Mouse (Mus musculus): ENCODE measurements around the gene Rangrf. TPM values are rescaled to one million over a fixed set of nuclear protein-coding genes. Genes with fewer than 3 reads are reported as not detected.
"Not testable (repeated sequence)": the region's sequence is repeated elsewhere in the genome, so short reads cannot be mapped to it uniquely, and the experiment has no call there.

The Rangrf gene
- polyA plus RNA-seq, 1 experiment from 2014 or later, result 31.6 TPM

DNA sequence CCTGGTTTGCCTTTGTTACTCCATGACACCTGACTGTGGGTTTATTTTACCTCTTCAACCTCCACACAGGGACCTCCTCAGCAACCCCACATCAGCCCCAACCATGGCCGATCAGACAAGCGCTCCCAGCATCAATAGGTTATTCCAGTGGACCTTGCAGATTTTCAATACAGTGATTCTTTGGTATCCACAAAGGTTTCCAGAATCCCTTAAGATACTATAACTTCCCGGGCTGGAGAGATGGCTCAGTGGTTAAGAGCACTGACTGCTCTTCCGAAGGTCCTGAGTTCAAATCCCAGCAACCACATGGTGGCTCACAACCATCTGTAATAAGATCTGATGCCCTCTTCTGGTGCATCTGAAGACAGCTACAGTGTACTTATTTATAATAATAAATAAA is 38.0 kb downstream of the Rangrf start:
- H3K9me3 ChIP-seq; H3K9ac ChIP-seq (replicated peaks); H3K27ac ChIP-seq; H3K4me3 ChIP-seq (replicated peaks); H3K4me2 ChIP-seq (replicated peaks); H3K27me3 ChIP-seq; H3K36me3 ChIP-seq; ATAC-seq: not testable (repeated sequence)
- WGBS, result 90% methylated on average over 4 of the region's 4 CpGs
- H3K4me1 ChIP-seq (replicated peaks), result peaks cover 15% of the 10 kb centered on the region

DNA sequence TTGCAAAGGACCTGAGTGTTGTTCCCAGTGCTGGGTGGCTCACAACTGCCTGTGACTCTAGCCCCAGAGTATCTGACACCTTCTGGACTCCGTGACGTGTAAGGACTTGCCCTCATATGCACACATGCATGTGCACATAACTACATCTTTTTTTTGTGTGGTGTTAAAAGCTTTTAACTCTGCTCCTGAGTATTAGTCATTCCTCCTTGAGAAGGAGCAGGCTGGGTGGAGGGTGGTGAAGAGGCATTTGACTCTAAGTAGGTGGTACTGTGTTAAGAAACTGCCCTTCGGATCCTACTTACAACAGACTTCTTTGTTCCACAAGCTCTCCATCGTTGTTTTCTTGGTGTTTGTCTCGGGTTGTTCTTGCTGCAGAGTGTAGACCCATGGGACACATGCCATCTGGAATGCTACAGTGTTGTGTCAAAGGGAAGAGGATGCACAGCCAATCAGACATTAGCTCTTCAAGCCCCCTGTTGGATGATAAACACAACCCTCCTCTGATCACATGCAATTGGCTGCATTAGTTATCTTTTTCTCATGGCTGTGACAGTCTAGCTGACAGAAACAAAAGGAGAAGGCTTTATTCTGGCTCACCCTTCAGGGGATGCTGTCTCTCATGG is 41.0 kb downstream of the Rangrf start:
- Histone ChIP-seq H3K9ac (replicated peaks) (no peak overlapping the region), H3K27ac (peak overlapping the region; percentile 41; the same call in 1 of the 2 replicates), H3K4me1 (replicated peaks) (peaks cover 4% of the 10 kb centered on the region), H3K4me3 (replicated peaks) (no peak overlapping the region), H3K4me2 (replicated peaks) (no peak overlapping the region), H3K27me3 (no peaks in the 10 kb centered on the region), H3K36me3 (no peaks in the 10 kb centered on the region), H3K9me3 (no peaks in the 10 kb centered on the region)
- peak; percentile 58; the same call in 1 of the 2 replicates for ATAC-seq
- 75% methylated on average over 5 of the region's 5 CpGs for WGBS

DNA sequence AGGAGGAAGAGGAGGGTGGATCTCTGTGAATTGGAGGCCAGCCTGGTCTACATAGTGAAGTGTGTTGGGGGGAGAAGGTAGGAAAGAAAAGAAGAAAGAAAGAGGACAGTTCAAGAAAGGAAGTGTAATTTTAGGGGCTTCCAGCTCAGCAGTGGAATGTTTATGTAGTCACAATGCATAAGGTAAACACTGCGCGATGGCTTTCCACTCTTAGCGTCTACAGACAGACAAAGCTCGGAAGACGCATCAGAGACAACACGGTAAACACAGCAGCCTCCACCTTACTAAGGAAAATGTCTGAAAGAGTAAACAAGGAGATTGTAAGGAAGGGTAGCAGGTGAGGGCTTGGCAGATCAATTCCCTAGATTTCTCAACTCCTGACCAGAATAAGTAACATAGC is 45.0 kb downstream of the Rangrf start:
- WGBS, result 89% methylated on average over 6 of the region's 6 CpGs
- no peaks in the 10 kb centered on the region for H3K9me3 ChIP-seq
- H3K9ac ChIP-seq (replicated peaks), result no peak overlapping the region
- H3K27ac ChIP-seq, result no peak overlapping the region
- H3K36me3 ChIP-seq, result no peaks in the 10 kb centered on the region
- no peak overlapping the region for H3K4me2 ChIP-seq (replicated peaks)
- H3K4me1 ChIP-seq (replicated peaks), result peaks cover 3% of the 10 kb centered on the region
- no peak for ATAC-seq
- H3K27me3 ChIP-seq, result no peaks in the 10 kb centered on the region
- no peak overlapping the region for H3K4me3 ChIP-seq (replicated peaks)

DNA sequence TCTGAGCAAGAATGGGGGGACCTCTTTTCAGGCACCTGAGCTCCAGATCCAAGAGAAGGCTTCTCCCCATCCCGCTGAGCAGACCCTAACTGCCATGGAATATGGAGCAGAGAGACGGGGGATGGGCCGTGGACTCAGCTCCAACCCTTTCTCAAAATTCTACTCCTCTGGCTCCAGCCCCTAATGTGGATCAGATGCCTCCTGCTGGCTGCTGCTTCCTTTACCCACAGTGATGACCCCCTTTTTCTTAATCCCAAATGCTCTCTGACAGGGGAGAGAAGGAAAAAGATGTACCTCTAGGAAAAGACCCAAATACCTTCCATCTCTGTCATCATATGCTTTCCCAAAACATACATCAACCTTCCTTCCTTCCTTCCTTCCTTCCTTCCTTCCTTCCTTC is 48.0 kb downstream of the Rangrf start, which contains the start of gene Odf4:
Gene Odf4 (minus strand): TSS at position 101 of the 400 bp plus-strand sequence.
- ATAC-seq, result no peak
- Histone ChIP-seq H3K4me2 (replicated peaks) (no peak within 1 kb of the TSS), H3K27me3 (no peaks in the 10 kb centered on the region), H3K9ac (replicated peaks) (no peak within 1 kb of the TSS), H3K27ac (no peak within 1 kb of the TSS), H3K4me1 (replicated peaks) (0 out of 2 replicates have a peak, but pooled peaks cover 3% of the 10 kb centered on the region), H3K4me3 (replicated peaks) (no peak within 1 kb of the TSS), H3K36me3 (no peaks in the 10 kb centered on the region), H3K9me3 (no peaks in the 10 kb centered on the region)
- WGBS, result 77% methylated on average over 3 of the region's 3 CpGs

DNA sequence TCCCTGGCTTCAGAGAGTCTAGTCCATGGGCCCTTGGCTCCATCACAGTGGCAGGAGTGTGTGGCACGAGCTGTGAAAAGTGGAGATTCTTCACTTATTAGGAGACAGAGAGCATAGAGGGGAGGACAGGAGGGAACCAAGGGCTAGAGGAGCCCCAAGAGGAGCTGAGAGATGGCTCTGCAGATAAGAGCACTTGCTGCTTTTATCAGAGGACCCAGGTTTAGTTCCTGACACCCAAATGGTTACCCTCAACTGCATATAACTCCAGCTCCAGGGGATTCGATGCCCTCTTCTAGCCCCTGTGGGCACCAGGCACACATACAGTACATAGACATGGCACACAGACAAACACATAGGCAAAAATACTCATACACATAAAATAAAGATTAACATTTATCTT is 50.2 kb downstream of the Rangrf start:
- H3K27me3 ChIP-seq, result no peaks in the 10 kb centered on the region
- 0 out of 2 replicates have a peak, but pooled peaks cover 3% of the 10 kb centered on the region for H3K4me1 ChIP-seq (replicated peaks)
- H3K9me3 ChIP-seq, result no peaks in the 10 kb centered on the region
- no peaks in the 10 kb centered on the region for H3K36me3 ChIP-seq
- ATAC-seq, result no peak
- WGBS, result 89% methylated on average over 2 of the region's 2 CpGs
- no peak overlapping the region for H3K4me2 ChIP-seq (replicated peaks)
- H3K4me3 ChIP-seq (replicated peaks), result no peak overlapping the region
- H3K27ac ChIP-seq, result no peak overlapping the region
- H3K9ac ChIP-seq (replicated peaks), result no peak overlapping the region

DNA sequence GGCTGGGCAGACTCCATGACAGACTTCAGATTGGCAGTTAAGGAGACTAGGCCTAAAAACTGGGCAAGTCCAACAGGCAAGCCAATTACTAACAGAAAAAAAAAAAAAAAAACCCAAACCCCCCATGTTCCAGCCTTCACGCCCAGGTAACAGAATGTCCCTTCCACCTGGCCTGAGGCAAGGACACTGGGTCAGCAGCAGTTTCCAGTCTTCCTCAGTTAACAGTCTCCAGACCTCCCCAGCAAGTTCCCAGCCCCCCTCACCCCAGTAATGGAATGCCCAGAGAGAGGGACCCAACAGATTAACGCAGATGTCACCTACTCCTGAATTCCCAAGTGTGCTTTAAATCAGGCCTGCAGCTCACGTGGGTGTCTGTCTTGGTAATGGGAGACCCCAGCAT is 51.8 kb downstream of the Rangrf start:
- H3K4me3 ChIP-seq (replicated peaks), result no peak overlapping the region
- no peaks in the 10 kb centered on the region for H3K27me3 ChIP-seq
- no peak overlapping the region for H3K4me2 ChIP-seq (replicated peaks)
- H3K9ac ChIP-seq (replicated peaks), result no peak overlapping the region
- no peaks in the 10 kb centered on the region for H3K9me3 ChIP-seq
- H3K36me3 ChIP-seq, result no peaks in the 10 kb centered on the region
- H3K4me1 ChIP-seq (replicated peaks), result 0 out of 2 replicates have a peak, but pooled peaks cover 3% of the 10 kb centered on the region
- 57% methylated on average over 3 of the region's 3 CpGs for WGBS
- no peak overlapping the region for H3K27ac ChIP-seq
- ATAC-seq, result no peak

Small RNA genes lying within 50 kb of the gene (microRNA-seq; reads per million reads assigned to microRNA genes)
- 12.6 reads per million, percentile 30 among the genes with 10 or more reads in this experiment for gene Mir3062

Other genes with a start within 250 kb of the Rangrf start
- 79.9 and 80.8 TPM in 2 replicates for gene Ndel1, start 103.3 kb downstream of the Rangrf start, polyA plus RNA-seq (2015; fragmentation: Nextera tagmentation; extraction: Ambion mirVana)
- 0.04 and 0.05 TPM in 2 replicates for gene Rnf222, start 86.6 kb downstream of the Rangrf start, polyA plus RNA-seq (2015; fragmentation: Nextera tagmentation; extraction: Ambion mirVana)
- gene Rpl26, start 73.6 kb downstream of the Rangrf start, polyA plus RNA-seq (2015; fragmentation: Nextera tagmentation; extraction: Ambion mirVana), result 718 and 727 TPM in 2 replicates
- 0.57 and 0.73 TPM in 2 replicates for gene Odf4, start 48.1 kb downstream of the Rangrf start, polyA plus RNA-seq (2015; fragmentation: Nextera tagmentation; extraction: Ambion mirVana)
- gene Arhgef15, start 17.7 kb downstream of the Rangrf start, polyA plus RNA-seq (2015; fragmentation: Nextera tagmentation; extraction: Ambion mirVana), result 12.1 and 13.6 TPM in 2 replicates
- gene Slc25a35, start 7.1 kb downstream of the Rangrf start, polyA plus RNA-seq (2015; fragmentation: Nextera tagmentation; extraction: Ambion mirVana), result 1.2 and 1.3 TPM in 2 replicates
- gene Pfas, start 33.3 kb upstream of the Rangrf start, polyA plus RNA-seq (2015; fragmentation: Nextera tagmentation; extraction: Ambion mirVana), result 25.7 and 26.0 TPM in 2 replicates
- 51.2 and 58.8 TPM in 2 replicates for gene Ctc1, start 40.7 kb upstream of the Rangrf start, polyA plus RNA-seq (2015; fragmentation: Nextera tagmentation; extraction: Ambion mirVana)
- 61.3 and 62.6 TPM in 2 replicates for gene Aurkb, start 70.5 kb upstream of the Rangrf start, polyA plus RNA-seq (2015; fragmentation: Nextera tagmentation; extraction: Ambion mirVana)
- gene Borcs6, start 84.5 kb upstream of the Rangrf start, polyA plus RNA-seq (2015; fragmentation: Nextera tagmentation; extraction: Ambion mirVana), result 11.3 and 13.5 TPM in 2 replicates
- 31.7 and 42.5 TPM in 2 replicates for gene Tmem107, start 95.6 kb upstream of the Rangrf start, polyA plus RNA-seq (2015; fragmentation: Nextera tagmentation; extraction: Ambion mirVana)
- gene Vamp2, start 113.3 kb upstream of the Rangrf start, polyA plus RNA-seq (2015; fragmentation: Nextera tagmentation; extraction: Ambion mirVana), result 175 and 188 TPM in 2 replicates
- gene Per1, start 120.0 kb upstream of the Rangrf start, polyA plus RNA-seq (2015; fragmentation: Nextera tagmentation; extraction: Ambion mirVana), result 8.6 and 10.5 TPM in 2 replicates
- gene Hes7, start 145.2 kb upstream of the Rangrf start, polyA plus RNA-seq (2015; fragmentation: Nextera tagmentation; extraction: Ambion mirVana), result 0.10 and 0.26 TPM in 2 replicates
- gene 9130213A22Rik, start 147.4 kb upstream of the Rangrf start, polyA plus RNA-seq (2015; fragmentation: Nextera tagmentation; extraction: Ambion mirVana), result 0.28 TPM in 1 of 2 replicates, not detected in the other
- gene Aloxe3, start 150.7 kb upstream of the Rangrf start, polyA plus RNA-seq (2015; fragmentation: Nextera tagmentation; extraction: Ambion mirVana), result 0.39 and 0.43 TPM in 2 replicates
- gene Alox12b, start 181.8 kb upstream of the Rangrf start, polyA plus RNA-seq (2015; fragmentation: Nextera tagmentation; extraction: Ambion mirVana), result 0.13 TPM in 1 of 2 replicates, not detected in the other
- gene Alox8, start 222.7 kb upstream of the Rangrf start, polyA plus RNA-seq (2015; fragmentation: Nextera tagmentation; extraction: Ambion mirVana), result 0.06 and 0.07 TPM in 2 replicates